Mouse (Mus musculus): ENCODE results near the gene Cfap126. TPM values are rescaled to one million over a fixed set of nuclear protein-coding genes. Genes with fewer than 3 reads are reported as not detected.

Cfap126 gene
- total and polyA plus RNA-seq, 3 experiments = 0.69 to 3.5 TPM; not detected in 1

- Histone ChIP-seq H3K27ac (ENCODE audit: control insufficient read depth, low read depth, low read length) (no peak overlapping the region), H3K4me3 (ENCODE audit: control insufficient read depth in 1 of 2, insufficient read depth in 1 of 2, low read depth in 2 of 2, low read length in 2 of 2) (no peak overlapping the region), H3K27me3 (ENCODE audit: control insufficient read depth in 1 of 2, insufficient read depth in 2 of 2, low read length in 2 of 2) (peaks cover 7 to 9% of the 10 kb centered on the region in 2 experiments; a peak in 3 of 4 replicates), H3K9me3 (replicated peaks; ENCODE audit: insufficient read depth, low read length) (no peaks in the 10 kb centered on the region), H3K36me3 (ENCODE audit: control insufficient read depth in 1 of 2, insufficient read depth in 2 of 2, low read length in 2 of 2) (0 out of 4 replicates have a peak, but pooled peaks cover 0 to 2% of the 10 kb centered on the region in 2 experiments), H3K79me2 (ENCODE audit: control insufficient read depth, insufficient read depth, low read length, poor library complexity) (no peaks in the 10 kb centered on the region), H3K4me1 (ENCODE audit: control insufficient read depth in 1 of 2, insufficient read depth in 2 of 2, low read length in 2 of 2) (no peaks in the 10 kb centered on the region; a peak in 1 of 4 replicates), H3K9ac (ENCODE audit: control insufficient read depth, low read depth, low read length, poor library complexity, severe bottlenecking) (no peak overlapping the region)
- DNase-seq (ENCODE audit: low read depth, low spot score) = no peak
- TF ChIP-seq MAZ (IDR thresholded peaks at IDR 0.05; ENCODE audit: low read depth, low read length) = no peak
- no peak for TF ChIP-seq ZC3H11A (IDR thresholded peaks at IDR 0.05; ENCODE audit: low read depth, low read length)
- no peak for TF ChIP-seq TBP (IDR thresholded peaks at IDR 0.05; ENCODE audit: low read depth, low read length)
- TF ChIP-seq USF2 (IDR thresholded peaks at IDR 0.05; ENCODE audit: borderline replicate concordance in 1 of 2, insufficient read depth in 1 of 2, low read depth in 1 of 2, low read length in 2 of 2) = no peak
- no peak for TF ChIP-seq POLR2AphosphoS2 (IDR thresholded peaks at IDR 0.05; ENCODE audit: low read length)
- TF ChIP-seq HCFC1 (IDR thresholded peaks at IDR 0.05; ENCODE audit: low read depth, low read length) = no peak
- no peak for TF ChIP-seq NRF1 (IDR thresholded peaks at IDR 0.05; ENCODE audit: insufficient read depth, low read depth, low read length, poor library complexity, severe bottlenecking)
- no peak for TF ChIP-seq JUND (IDR thresholded peaks at IDR 0.05; ENCODE audit: low read depth, low read length)
- no peak for TF ChIP-seq MYB (IDR thresholded peaks at IDR 0.05; ENCODE audit: low read depth, low read length)
- no peak for TF ChIP-seq GATA1 (IDR thresholded peaks at IDR 0.05; ENCODE audit: low read depth, low read length)
- TF ChIP-seq MEF2A (IDR thresholded peaks at IDR 0.05; ENCODE audit: extremely low read depth, insufficient replicate concordance, low read depth, low read length, poor library complexity, severe bottlenecking) = no peak
- no peak for TF ChIP-seq SIN3A (IDR thresholded peaks at IDR 0.05; ENCODE audit: low read length)
- TF ChIP-seq POLR2A (IDR thresholded peaks at IDR 0.05; ENCODE audit: control insufficient read depth in 1 of 2, insufficient read depth in 1 of 2, low read depth in 1 of 2, low read length in 2 of 2, poor library complexity in 1 of 2) = no peak
- TF ChIP-seq MXI1 (IDR thresholded peaks at IDR 0.05; ENCODE audit: low read depth, low read length) = no peak
Measured at GRCm38 (mm10) chr1:171172779-171173178, 59.1 kb downstream of the Cfap126 start.

Other genes starting within 250 kb of the Cfap126 start
- 11.7 and 14.3 TPM in 2 replicates for gene Atf6, start 246.1 kb upstream of the Cfap126 start, total RNA-seq (2012; rRNA removed)
- 10 to 100 TPM in 1 of 2 experiments, not detected in 1; 16.4 TPM for gene Atf6, start 246.1 kb upstream of the Cfap126 start, polyA plus RNA-seq (2012; ENCODE audit: insufficient read depth in 1 of 2, insufficient read length in 2 of 2, low read depth in 1 of 2, low replicate concordance in 2 of 2, missing spikeins in 1 of 2)
- gene Gm26620, start 228.9 kb upstream of the Cfap126 start, total RNA-seq (2012; rRNA removed) = 3.1 and 5.5 TPM in 2 replicates
- gene Gm26620, start 228.9 kb upstream of the Cfap126 start, polyA plus RNA-seq (2012; ENCODE audit: insufficient read depth in 1 of 2, insufficient read length in 2 of 2, low read depth in 1 of 2, low replicate concordance in 2 of 2, missing spikeins in 1 of 2) = 1 to 10 TPM in 1 of 2 experiments, not detected in 1; 1.0 TPM
- gene Dusp12, start 228.4 kb upstream of the Cfap126 start, total RNA-seq (2012; rRNA removed) = 41.8 and 50.0 TPM in 2 replicates
- gene Dusp12, start 228.4 kb upstream of the Cfap126 start, polyA plus RNA-seq (2012; ENCODE audit: insufficient read depth in 1 of 2, insufficient read length in 2 of 2, low read depth in 1 of 2, low replicate concordance in 2 of 2, missing spikeins in 1 of 2) = 10 to 100 TPM in 1 of 2 experiments, not detected in 1; 33.8 TPM
- not detected in 2 replicates for gene Fcrlb, start 201.0 kb upstream of the Cfap126 start, total RNA-seq (2012; rRNA removed)
- not detected for gene Fcrlb, start 201.0 kb upstream of the Cfap126 start, polyA plus RNA-seq (2012; ENCODE audit: insufficient read depth in 1 of 2, insufficient read length in 2 of 2, low read depth in 1 of 2, low replicate concordance in 2 of 2, missing spikeins in 1 of 2)
- gene Fcrla, start 186.3 kb upstream of the Cfap126 start, total RNA-seq (2012; rRNA removed) = 0.12 and 0.39 TPM in 2 replicates
- under 1 TPM in 1 of 2 experiments, not detected in 1; 0.18 TPM for gene Fcrla, start 186.3 kb upstream of the Cfap126 start, polyA plus RNA-seq (2012; ENCODE audit: insufficient read depth in 1 of 2, insufficient read length in 2 of 2, low read depth in 1 of 2, low replicate concordance in 2 of 2, missing spikeins in 1 of 2)
- gene Fcgr2b, start 137.4 kb upstream of the Cfap126 start, total RNA-seq (2012; rRNA removed) = 4.7 and 6.4 TPM in 2 replicates
- 1 to 10 TPM in 1 of 2 experiments, not detected in 1; 8.2 TPM for gene Fcgr2b, start 137.4 kb upstream of the Cfap126 start, polyA plus RNA-seq (2012; ENCODE audit: insufficient read depth in 1 of 2, insufficient read length in 2 of 2, low read depth in 1 of 2, low replicate concordance in 2 of 2, missing spikeins in 1 of 2)
- gene Fcgr4, start 95.0 kb upstream of the Cfap126 start, total RNA-seq (2012; rRNA removed) = not detected in 2 replicates
- not detected for gene Fcgr4, start 95.0 kb upstream of the Cfap126 start, polyA plus RNA-seq (2012; ENCODE audit: insufficient read depth in 1 of 2, insufficient read length in 2 of 2, low read depth in 1 of 2, low replicate concordance in 2 of 2, missing spikeins in 1 of 2)
- gene Fcgr3, start 49.0 kb upstream of the Cfap126 start, total RNA-seq (2012; rRNA removed) = 0.39 and 0.62 TPM in 2 replicates
- 1 to 10 TPM in 1 of 2 experiments, not detected in 1; 6.1 TPM for gene Fcgr3, start 49.0 kb upstream of the Cfap126 start, polyA plus RNA-seq (2012; ENCODE audit: insufficient read depth in 1 of 2, insufficient read length in 2 of 2, low read depth in 1 of 2, low replicate concordance in 2 of 2, missing spikeins in 1 of 2)
- 79.4 and 88.2 TPM in 2 replicates for gene Sdhc, start 36.7 kb downstream of the Cfap126 start, total RNA-seq (2012; rRNA removed)
- gene Sdhc, start 36.7 kb downstream of the Cfap126 start, polyA plus RNA-seq (2012; ENCODE audit: insufficient read depth in 1 of 2, insufficient read length in 2 of 2, low read depth in 1 of 2, low replicate concordance in 2 of 2, missing spikeins in 1 of 2) = 100 to 1,000 TPM in 1 of 2 experiments, not detected in 1; 224 TPM
- gene Mpz, start 36.8 kb downstream of the Cfap126 start, total RNA-seq (2012; rRNA removed) = 0.10 TPM in 1 of 2 replicates, not detected in the other
- gene Mpz, start 36.8 kb downstream of the Cfap126 start, polyA plus RNA-seq (2012; ENCODE audit: insufficient read depth in 1 of 2, insufficient read length in 2 of 2, low read depth in 1 of 2, low replicate concordance in 2 of 2, missing spikeins in 1 of 2) = under 1 TPM in 1 of 2 experiments, not detected in 1; 0.28 TPM
- gene Pcp4l1, start 82.3 kb downstream of the Cfap126 start, total RNA-seq (2012; rRNA removed) = not detected in 2 replicates
- gene Pcp4l1, start 82.3 kb downstream of the Cfap126 start, polyA plus RNA-seq (2012; ENCODE audit: insufficient read depth in 1 of 2, insufficient read length in 2 of 2, low read depth in 1 of 2, low replicate concordance in 2 of 2, missing spikeins in 1 of 2) = not detected
- gene Nr1i3, start 100.1 kb downstream of the Cfap126 start, total RNA-seq (2012; rRNA removed) = 1.4 and 1.7 TPM in 2 replicates
- under 1 TPM in 1 of 2 experiments, not detected in 1; 0.24 TPM for gene Nr1i3, start 100.1 kb downstream of the Cfap126 start, polyA plus RNA-seq (2012; ENCODE audit: insufficient read depth in 1 of 2, insufficient read length in 2 of 2, low read depth in 1 of 2, low replicate concordance in 2 of 2, missing spikeins in 1 of 2)
- gene Tomm40l, start 108.6 kb downstream of the Cfap126 start, total RNA-seq (2012; rRNA removed) = 38.0 and 40.7 TPM in 2 replicates
- 10 to 100 TPM in 1 of 2 experiments, not detected in 1; 43.4 TPM for gene Tomm40l, start 108.6 kb downstream of the Cfap126 start, polyA plus RNA-seq (2012; ENCODE audit: insufficient read depth in 1 of 2, insufficient read length in 2 of 2, low read depth in 1 of 2, low replicate concordance in 2 of 2, missing spikeins in 1 of 2)
- not detected in 2 replicates for gene Apoa2, start 111.1 kb downstream of the Cfap126 start, total RNA-seq (2012; rRNA removed)
- under 1 TPM in 1 of 2 experiments, not detected in 1; 0.15 TPM for gene Apoa2, start 111.1 kb downstream of the Cfap126 start, polyA plus RNA-seq (2012; ENCODE audit: insufficient read depth in 1 of 2, insufficient read length in 2 of 2, low read depth in 1 of 2, low replicate concordance in 2 of 2, missing spikeins in 1 of 2)
- gene Fcer1g, start 120.4 kb downstream of the Cfap126 start, total RNA-seq (2012; rRNA removed) = 0.36 and 0.62 TPM in 2 replicates
- gene Fcer1g, start 120.4 kb downstream of the Cfap126 start, polyA plus RNA-seq (2012; ENCODE audit: insufficient read depth in 1 of 2, insufficient read length in 2 of 2, low read depth in 1 of 2, low replicate concordance in 2 of 2, missing spikeins in 1 of 2) = 1 to 10 TPM in 1 of 2 experiments, not detected in 1; 1.1 TPM
- gene Adamts4, start 136.5 kb downstream of the Cfap126 start, total RNA-seq (2012; rRNA removed) = not detected in 2 replicates
- gene Adamts4, start 136.5 kb downstream of the Cfap126 start, polyA plus RNA-seq (2012; ENCODE audit: insufficient read depth in 1 of 2, insufficient read length in 2 of 2, low read depth in 1 of 2, low replicate concordance in 2 of 2, missing spikeins in 1 of 2) = under 1 TPM in 1 of 2 experiments, not detected in 1; 0.03 TPM
- 164 and 169 TPM in 2 replicates for gene Ndufs2, start 137.5 kb downstream of the Cfap126 start, total RNA-seq (2012; rRNA removed)
- 100 to 1,000 TPM; 292 to 415 TPM for gene Ndufs2, start 137.5 kb downstream of the Cfap126 start, polyA plus RNA-seq (2012; ENCODE audit: insufficient read depth in 1 of 2, insufficient read length in 2 of 2, low read depth in 1 of 2, low replicate concordance in 2 of 2, missing spikeins in 1 of 2)
- 16.5 and 16.8 TPM in 2 replicates for gene B4galt3, start 156.4 kb downstream of the Cfap126 start, total RNA-seq (2012; rRNA removed)
- gene B4galt3, start 156.4 kb downstream of the Cfap126 start, polyA plus RNA-seq (2012; ENCODE audit: insufficient read depth in 1 of 2, insufficient read length in 2 of 2, low read depth in 1 of 2, low replicate concordance in 2 of 2, missing spikeins in 1 of 2) = 10 to 100 TPM in 1 of 2 experiments, not detected in 1; 33.1 TPM
- 21.5 and 27.0 TPM in 2 replicates for gene Ppox, start 167.3 kb downstream of the Cfap126 start, total RNA-seq (2012; rRNA removed)
- gene Ppox, start 167.3 kb downstream of the Cfap126 start, polyA plus RNA-seq (2012; ENCODE audit: insufficient read depth in 1 of 2, insufficient read length in 2 of 2, low read depth in 1 of 2, low replicate concordance in 2 of 2, missing spikeins in 1 of 2) = 10 to 100 TPM in 1 of 2 experiments, not detected in 1; 63.6 TPM
- gene Usp21, start 174.1 kb downstream of the Cfap126 start, total RNA-seq (2012; rRNA removed) = 10.0 and 11.3 TPM in 2 replicates
- 10 to 100 TPM in 1 of 2 experiments, not detected in 1; 66.4 TPM for gene Usp21, start 174.1 kb downstream of the Cfap126 start, polyA plus RNA-seq (2012; ENCODE audit: insufficient read depth in 1 of 2, insufficient read length in 2 of 2, low read depth in 1 of 2, low replicate concordance in 2 of 2, missing spikeins in 1 of 2)
- 100 and 101 TPM in 2 replicates for gene Ufc1, start 181.1 kb downstream of the Cfap126 start, total RNA-seq (2012; rRNA removed)
- gene Ufc1, start 181.1 kb downstream of the Cfap126 start, polyA plus RNA-seq (2012; ENCODE audit: insufficient read depth in 1 of 2, insufficient read length in 2 of 2, low read depth in 1 of 2, low replicate concordance in 2 of 2, missing spikeins in 1 of 2) = 100 to 1,000 TPM in 1 of 2 experiments, 10 to 100 TPM in 1; 71.0 to 408 TPM
- 24.9 and 28.7 TPM in 2 replicates for gene Dedd, start 215.2 kb downstream of the Cfap126 start, total RNA-seq (2012; rRNA removed)
- gene Dedd, start 215.2 kb downstream of the Cfap126 start, polyA plus RNA-seq (2012; ENCODE audit: insufficient read depth in 1 of 2, insufficient read length in 2 of 2, low read depth in 1 of 2, low replicate concordance in 2 of 2, missing spikeins in 1 of 2) = 10 to 100 TPM in 1 of 2 experiments, not detected in 1; 44.9 TPM
- 17.9 and 20.0 TPM in 2 replicates for gene Nit1, start 231.7 kb downstream of the Cfap126 start, total RNA-seq (2012; rRNA removed)
- gene Nit1, start 231.7 kb downstream of the Cfap126 start, polyA plus RNA-seq (2012; ENCODE audit: insufficient read depth in 1 of 2, insufficient read length in 2 of 2, low read depth in 1 of 2, low replicate concordance in 2 of 2, missing spikeins in 1 of 2) = 10 to 100 TPM in 1 of 2 experiments, not detected in 1; 26.3 TPM
- gene Pfdn2, start 231.8 kb downstream of the Cfap126 start, total RNA-seq (2012; rRNA removed) = 33.8 and 36.2 TPM in 2 replicates
- gene Pfdn2, start 231.8 kb downstream of the Cfap126 start, polyA plus RNA-seq (2012; ENCODE audit: insufficient read depth in 1 of 2, insufficient read length in 2 of 2, low read depth in 1 of 2, low replicate concordance in 2 of 2, missing spikeins in 1 of 2) = 100 to 1,000 TPM in 1 of 2 experiments, not detected in 1; 329 TPM
- 0.08 and 0.10 TPM in 2 replicates for gene Klhdc9, start 246.9 kb downstream of the Cfap126 start, total RNA-seq (2012; rRNA removed)
- gene Klhdc9, start 246.9 kb downstream of the Cfap126 start, polyA plus RNA-seq (2012; ENCODE audit: insufficient read depth in 1 of 2, insufficient read length in 2 of 2, low read depth in 1 of 2, low replicate concordance in 2 of 2, missing spikeins in 1 of 2) = not detected

All from MEL (cell line).